Mouse (Mus musculus): ENCODE data around the gene Serf2.

- TF ChIP-seq POLR2A (IDR thresholded peaks at IDR 0.05; ENCODE audit: insufficient read depth, low read depth, low read length) (no peak), CTCF (IDR thresholded peaks at IDR 0.05) (no peak), EP300 (IDR thresholded peaks at IDR 0.05; ENCODE audit: insufficient read depth, low read depth, low read length) (no peak)
Measured at GRCm38 (mm10) chr2:121442259-121443067, 6.5 kb upstream of the Serf2 start.
